Mouse (Mus musculus): ENCODE measurements around the gene Slc13a5.
A peak's percentile ranks its signal among the peaks of the same experiment; 100 is the strongest.

Slc13a5 gene

GRCm38 (mm10) chr11:72240062-72240860, 26.8 kb downstream of the Slc13a5 start:
- TF ChIP-seq CTCF (conservative IDR thresholded peaks at IDR 0.05; ENCODE audit: low read length) (no peak), NANOG (IDR thresholded peaks at IDR 0.05; ENCODE audit: borderline replicate concordance, low read length) (no peak), POU5F1 (IDR thresholded peaks at IDR 0.05; ENCODE audit: borderline replicate concordance, low read length) (no peak)
- no peaks in the 10 kb centered on the region for H3K36me3 ChIP-seq (ENCODE audit: insufficient read depth, low read length)
- H3K4me3 ChIP-seq (replicated peaks; ENCODE audit: low read length), result no peak overlapping the region
- H3K9me3 ChIP-seq (ENCODE audit: low read length), result no peaks in the 10 kb centered on the region
- 0 out of 2 replicates have a peak, but pooled peaks cover 11% of the 10 kb centered on the region for H3K27me3 ChIP-seq (ENCODE audit: insufficient read depth, low read length)
- H3K4me1 ChIP-seq (replicated peaks; ENCODE audit: low read depth, low read length), result no peaks in the 10 kb centered on the region

GRCm38 (mm10) chr11:72234013-72234412, 33.0 kb downstream of the Slc13a5 start:
- Histone ChIP-seq H3K4me3 (replicated peaks; ENCODE audit: low read length) (no peak overlapping the region), H3K4me1 (replicated peaks; ENCODE audit: low read depth, low read length) (peaks cover 16% of the 10 kb centered on the region), H3K27me3 (ENCODE audit: insufficient read depth, low read length) (no peaks in the 10 kb centered on the region), H3K36me3 (ENCODE audit: insufficient read depth, low read length) (no peaks in the 10 kb centered on the region), H3K9me3 (ENCODE audit: low read length) (no peaks in the 10 kb centered on the region)
- TF ChIP-seq NANOG (IDR thresholded peaks at IDR 0.05; ENCODE audit: borderline replicate concordance, low read length), result no peak
- TF ChIP-seq CTCF (conservative IDR thresholded peaks at IDR 0.05; ENCODE audit: low read length), result no peak
- no peak for TF ChIP-seq POU5F1 (IDR thresholded peaks at IDR 0.05; ENCODE audit: borderline replicate concordance, low read length)

DNA sequence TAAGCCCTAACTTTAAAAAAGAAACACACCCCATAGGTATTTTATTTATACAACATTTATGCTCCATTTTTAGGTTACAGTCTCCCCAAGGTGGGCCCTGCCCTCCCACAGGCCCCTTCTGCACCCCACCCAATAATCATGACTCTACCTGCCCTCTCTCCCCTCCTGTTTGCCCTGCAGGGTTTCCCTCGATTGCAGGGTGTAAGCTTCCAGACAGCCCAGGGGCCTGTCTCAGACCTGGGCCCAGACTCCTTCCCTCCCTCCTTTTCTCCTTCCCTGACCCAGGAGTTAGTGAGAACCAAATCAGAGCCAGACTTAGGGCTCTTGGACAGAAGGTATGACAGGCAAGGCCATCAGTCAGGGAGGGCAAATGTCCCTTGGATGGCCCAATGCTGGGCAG, 34.0 kb downstream of the Slc13a5 start:
- TF ChIP-seq NANOG (IDR thresholded peaks at IDR 0.05; ENCODE audit: borderline replicate concordance, low read length), result no peak
- TF ChIP-seq CTCF (conservative IDR thresholded peaks at IDR 0.05; ENCODE audit: low read length), result no peak
- TF ChIP-seq POU5F1 (IDR thresholded peaks at IDR 0.05; ENCODE audit: borderline replicate concordance, low read length), result no peak
- H3K9me3 ChIP-seq (ENCODE audit: low read length), result no peaks in the 10 kb centered on the region
- H3K4me3 ChIP-seq (replicated peaks; ENCODE audit: low read length), result no peak overlapping the region

GRCm38 (mm10) chr11:72232068-72232467, 35.0 kb downstream of the Slc13a5 start:
- Histone ChIP-seq H3K36me3 (ENCODE audit: insufficient read depth, low read length) (no peaks in the 10 kb centered on the region), H3K4me3 (replicated peaks; ENCODE audit: low read length) (no peak overlapping the region), H3K4me1 (replicated peaks; ENCODE audit: low read depth, low read length) (peaks cover 16% of the 10 kb centered on the region), H3K27me3 (ENCODE audit: insufficient read depth, low read length) (no peaks in the 10 kb centered on the region), H3K9me3 (ENCODE audit: low read length) (no peaks in the 10 kb centered on the region)
- no peak for TF ChIP-seq CTCF (conservative IDR thresholded peaks at IDR 0.05; ENCODE audit: low read length)
- TF ChIP-seq POU5F1 (IDR thresholded peaks at IDR 0.05; ENCODE audit: borderline replicate concordance, low read length), result no peak
- TF ChIP-seq NANOG (IDR thresholded peaks at IDR 0.05; ENCODE audit: borderline replicate concordance, low read length), result no peak

More for the DNA sequence above, 34.0 kb downstream of the Slc13a5 start:
- Histone ChIP-seq H3K36me3 (ENCODE audit: insufficient read depth, low read length) (no peaks in the 10 kb centered on the region), H3K4me1 (replicated peaks; ENCODE audit: low read depth, low read length) (peaks cover 16% of the 10 kb centered on the region), H3K27me3 (ENCODE audit: insufficient read depth, low read length) (no peaks in the 10 kb centered on the region)

- H3K27me3 ChIP-seq (ENCODE audit: insufficient read depth, low read length), result no peaks in the 10 kb centered on the region
- H3K4me3 ChIP-seq (replicated peaks; ENCODE audit: low read length), result no peak overlapping the region
Observed at GRCm38 (mm10) chr11:72228513-72228912, 38.5 kb downstream of the Slc13a5 start.

GRCm38 (mm10) chr11:72226901-72227300, 40.1 kb downstream of the Slc13a5 start:
- H3K4me3 ChIP-seq (replicated peaks; ENCODE audit: low read length), result no peak overlapping the region
- H3K27me3 ChIP-seq (ENCODE audit: insufficient read depth, low read length), result no peaks in the 10 kb centered on the region
- peaks cover 26% of the 10 kb centered on the region for H3K4me1 ChIP-seq (replicated peaks; ENCODE audit: low read depth, low read length)
- no peaks in the 10 kb centered on the region for H3K9me3 ChIP-seq (ENCODE audit: low read length)
- TF ChIP-seq NANOG (IDR thresholded peaks at IDR 0.05; ENCODE audit: borderline replicate concordance, low read length), result no peak
- no peak for TF ChIP-seq POU5F1 (IDR thresholded peaks at IDR 0.05; ENCODE audit: borderline replicate concordance, low read length)
- no peak for TF ChIP-seq CTCF (conservative IDR thresholded peaks at IDR 0.05; ENCODE audit: low read length)
- H3K36me3 ChIP-seq (ENCODE audit: insufficient read depth, low read length), result no peaks in the 10 kb centered on the region

More at GRCm38 (mm10) chr11:72228513-72228912, 38.5 kb downstream of the Slc13a5 start:
- H3K36me3 ChIP-seq (ENCODE audit: insufficient read depth, low read length), result no peaks in the 10 kb centered on the region
- peaks cover 38% of the 10 kb centered on the region for H3K4me1 ChIP-seq (replicated peaks; ENCODE audit: low read depth, low read length)
- no peaks in the 10 kb centered on the region for H3K9me3 ChIP-seq (ENCODE audit: low read length)
- TF ChIP-seq NANOG (IDR thresholded peaks at IDR 0.05; ENCODE audit: borderline replicate concordance, low read length) (no peak), CTCF (conservative IDR thresholded peaks at IDR 0.05; ENCODE audit: low read length) (no peak), POU5F1 (IDR thresholded peaks at IDR 0.05; ENCODE audit: borderline replicate concordance, low read length) (no peak)

DNA sequence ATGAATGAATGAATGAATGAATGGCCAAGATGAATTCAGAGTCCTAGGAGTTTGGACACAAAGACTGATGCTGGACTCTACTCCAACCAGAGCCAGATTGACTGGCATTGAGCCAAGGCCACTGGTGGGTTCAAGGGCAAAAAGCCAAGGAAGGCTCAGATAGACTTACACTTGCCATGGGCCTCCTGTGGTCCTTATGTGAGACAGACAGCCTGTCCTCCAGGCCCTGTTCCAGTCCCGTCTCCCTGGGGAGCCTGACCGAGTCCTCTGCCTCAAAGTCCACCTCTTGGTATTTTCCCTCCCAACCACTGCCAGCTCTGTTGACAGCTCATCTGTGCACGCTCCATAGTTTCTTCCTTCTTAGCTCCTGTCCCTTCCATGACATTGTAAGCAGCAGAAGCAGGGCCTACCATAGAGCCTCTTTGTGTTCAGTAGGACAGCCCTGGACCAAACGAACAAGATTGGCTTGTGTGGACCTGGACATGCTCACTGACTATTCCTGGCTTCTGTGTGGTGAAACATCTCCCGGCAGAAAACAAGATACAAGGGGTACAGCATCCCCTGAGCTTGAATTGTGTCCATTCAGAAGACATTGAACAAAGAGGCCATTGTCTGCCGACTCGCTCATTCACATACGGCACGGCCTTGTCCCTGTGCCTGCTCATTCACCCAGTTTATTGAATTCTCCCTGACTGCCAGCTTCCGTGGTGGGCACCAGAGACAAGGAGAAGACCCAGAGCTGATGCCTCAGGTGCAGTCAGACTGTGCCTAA, 40.8 kb downstream of the Slc13a5 start:
- H3K4me3 ChIP-seq (replicated peaks; ENCODE audit: low read length), result no peak overlapping the region
- no peaks in the 10 kb centered on the region for H3K36me3 ChIP-seq (ENCODE audit: insufficient read depth, low read length)
- peaks cover 24% of the 10 kb centered on the region for H3K4me1 ChIP-seq (replicated peaks; ENCODE audit: low read depth, low read length)
- no peaks in the 10 kb centered on the region for H3K9me3 ChIP-seq (ENCODE audit: low read length)
- H3K27me3 ChIP-seq (ENCODE audit: insufficient read depth, low read length), result no peaks in the 10 kb centered on the region
- TF ChIP-seq POU5F1 (IDR thresholded peaks at IDR 0.05; ENCODE audit: borderline replicate concordance, low read length) (no peak), CTCF (conservative IDR thresholded peaks at IDR 0.05; ENCODE audit: low read length) (no peak), NANOG (IDR thresholded peaks at IDR 0.05; ENCODE audit: borderline replicate concordance, low read length) (no peak)

DNA sequence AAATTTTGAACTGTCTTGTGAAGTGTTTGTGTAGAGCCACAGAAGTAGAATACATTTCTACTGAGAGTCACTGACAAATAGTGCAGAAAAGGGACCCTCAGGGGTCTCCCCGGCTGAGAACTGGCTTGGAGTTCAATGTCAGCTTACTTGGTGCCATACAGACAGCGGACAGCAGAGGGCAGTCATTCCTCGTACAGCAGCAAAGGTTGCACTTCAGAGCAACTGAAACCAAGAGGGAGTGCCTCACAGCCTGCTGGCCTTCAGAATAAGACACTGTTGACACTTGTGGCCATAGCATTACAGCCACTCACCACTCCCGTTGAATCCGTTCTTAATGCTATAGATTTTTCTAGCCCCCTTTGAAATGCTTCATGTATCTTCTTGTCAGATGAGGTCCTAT, 42.2 kb downstream of the Slc13a5 start:
- Histone ChIP-seq H3K27me3 (ENCODE audit: insufficient read depth, low read length) (no peaks in the 10 kb centered on the region), H3K4me1 (replicated peaks; ENCODE audit: low read depth, low read length) (peaks cover 24% of the 10 kb centered on the region), H3K9me3 (ENCODE audit: low read length) (no peaks in the 10 kb centered on the region), H3K4me3 (replicated peaks; ENCODE audit: low read length) (no peak overlapping the region), H3K36me3 (ENCODE audit: insufficient read depth, low read length) (no peaks in the 10 kb centered on the region)
- TF ChIP-seq NANOG (IDR thresholded peaks at IDR 0.05; ENCODE audit: borderline replicate concordance, low read length) (no peak), POU5F1 (IDR thresholded peaks at IDR 0.05; ENCODE audit: borderline replicate concordance, low read length) (no peak), CTCF (conservative IDR thresholded peaks at IDR 0.05; ENCODE audit: low read length) (peak; percentile 75)

Data from E14TG2a.4 (cell line).